Mouse (Mus musculus): ENCODE measurements around the gene Mink1. TPM values are rescaled to one million over a fixed set of nuclear protein-coding genes. Genes with fewer than 3 reads are reported as not detected.
"Not testable (repeated sequence)": the region's sequence is repeated elsewhere in the genome, so short reads cannot be mapped to it uniquely, and the experiment has no call there.

Gene Mink1
- 10 to 100 TPM; 45.8 to 49.6 TPM for total RNA-seq (2021)
- long read RNA-seq, experiment 1, full-length matches to known transcripts = 8 of 14 reads
- long read RNA-seq, experiment 1, partial matches to known transcripts = 2 of 14 reads
- long read RNA-seq, experiment 1, other reads (novel, unspliced or antisense) = 4 of 14 reads
- long read RNA-seq, experiment 2, full-length matches to known transcripts = 1 of 7 reads
- long read RNA-seq, experiment 2, partial matches to known transcripts = 2 of 7 reads
- long read RNA-seq, experiment 2, other reads (novel, unspliced or antisense) = 4 of 7 reads

GRCm38 (mm10) chr11:70562287-70562994 is at the start of gene Mink1:
Mink1 (plus strand) TSS chr11:70562881.
- peak; percentile 86 to 88 for DNase-seq (ENCODE audit: low spot score in 2 of 2)

GRCm38 (mm10) chr11:70513520-70513919 is 49.2 kb upstream of the Mink1 start:
- DNase-seq (ENCODE audit: low spot score in 2 of 2) = no peak

- DNase-seq (ENCODE audit: low spot score in 2 of 2) = no peak
These were observed 48.4 kb upstream of the Mink1 start, which contains the start of gene Vmo1 for GRCm38 (mm10) chr11:70514288-70514687. Vmo1 (minus strand) TSS chr11:70514616.

- DNase-seq (ENCODE audit: low spot score in 2 of 2) = no peak
These were observed 46.3 kb upstream of the Mink1 start for GRCm38 (mm10) chr11:70516352-70516751.

- no peak for DNase-seq (ENCODE audit: low spot score in 2 of 2)
These were observed 44.2 kb upstream of the Mink1 start for GRCm38 (mm10) chr11:70518436-70518835.

- no peak for DNase-seq (ENCODE audit: low spot score in 2 of 2)
These were observed 43.8 kb upstream of the Mink1 start, which contains the start of gene Gltpd2 for GRCm38 (mm10) chr11:70518923-70519322. Gltpd2 (plus strand) TSS chr11:70519196.

- peak; percentile 25 to 52 for DNase-seq (ENCODE audit: low spot score in 2 of 2)
These were observed 42.4 kb upstream of the Mink1 start for GRCm38 (mm10) chr11:70520178-70520769.

GRCm38 (mm10) chr11:70523306-70523989 is 39.2 kb upstream of the Mink1 start:
- not testable (repeated sequence) for DNase-seq (ENCODE audit: low spot score in 2 of 2)

GRCm38 (mm10) chr11:70524782-70525181 is 37.9 kb upstream of the Mink1 start:
- DNase-seq (ENCODE audit: low spot score in 2 of 2) = no peak

GRCm38 (mm10) chr11:70525184-70525678 is 37.5 kb upstream of the Mink1 start, which contains the start of gene Psmb6:
Psmb6 (plus strand) TSS chr11:70525367.
- DNase-seq (ENCODE audit: low spot score in 2 of 2) = peak; percentile 78 to 83

GRCm38 (mm10) chr11:70525726-70526125 is 37.0 kb upstream of the Mink1 start:
- no peak for DNase-seq (ENCODE audit: low spot score in 2 of 2)

GRCm38 (mm10) chr11:70526211-70526610 is 36.5 kb upstream of the Mink1 start:
- DNase-seq (ENCODE audit: low spot score in 2 of 2) = no peak

GRCm38 (mm10) chr11:70528610-70529009 is 34.1 kb upstream of the Mink1 start:
- no peak for DNase-seq (ENCODE audit: low spot score in 2 of 2)

GRCm38 (mm10) chr11:70531065-70531464 is 31.6 kb upstream of the Mink1 start:
- not testable (repeated sequence) for DNase-seq (ENCODE audit: low spot score in 2 of 2)

GRCm38 (mm10) chr11:70532839-70533238 is 29.8 kb upstream of the Mink1 start, which contains the start of gene Gm40193:
Gm40193 (minus strand) TSS chr11:70532939.
- no peak for DNase-seq (ENCODE audit: low spot score in 2 of 2)

- no peak for DNase-seq (ENCODE audit: low spot score in 2 of 2)
These were observed 23.3 kb upstream of the Mink1 start for GRCm38 (mm10) chr11:70539423-70539822.

- DNase-seq (ENCODE audit: low spot score in 2 of 2) = peak; percentile 79 to 82
These were observed 22.6 kb upstream of the Mink1 start, which contains the start of gene Pld2 for GRCm38 (mm10) chr11:70539877-70540587. Pld2 (plus strand) TSS chr11:70540064.

- DNase-seq (ENCODE audit: low spot score in 2 of 2) = no peak
These were observed 21.8 kb upstream of the Mink1 start for GRCm38 (mm10) chr11:70540928-70541327.

- DNase-seq (ENCODE audit: low spot score in 2 of 2) = no peak
These were observed 21.3 kb upstream of the Mink1 start for GRCm38 (mm10) chr11:70541415-70541814.

GRCm38 (mm10) chr11:70544496-70544895 is 18.2 kb upstream of the Mink1 start:
- DNase-seq (ENCODE audit: low spot score in 2 of 2) = no peak
